Mouse (Mus musculus) kidney, adult 2 months (tissue): ENCODE measurements around the gene Sertad4. TPM values are rescaled to one million over a fixed set of nuclear protein-coding genes. Genes with fewer than 3 reads are reported as not detected.
A peak's percentile ranks its signal among the peaks of the same experiment; 100 is the strongest.

ENCODE experiments used
- DNase-seq: peaks from one replicate; pipeline ENCODE4 v3.0.0; 2021
- H3K27ac ChIP-seq: fragments of 200-500 bp; 2 replicates; pipeline ENCODE4 v1.5.1; 2012; ENCODE audit warnings: low read depth, low read length, control low read depth, inconsistent platforms; ENCODE audit not compliant: insufficient read depth
- H3K27me3 ChIP-seq: fragments of 200-500 bp; replicated peaks from 2 replicates; pipeline ENCODE4 v1.6.1; 2012; ENCODE audit warnings: mild to moderate bottlenecking, moderate library complexity, low read length, inconsistent platforms; ENCODE audit not compliant: control insufficient read depth, insufficient read depth
- H3K36me3 ChIP-seq: fragments of 200-500 bp; 2 replicates; pipeline ENCODE4 v1.6.1; 2012; ENCODE audit warnings: mild to moderate bottlenecking, moderate library complexity, low read length, inconsistent platforms; ENCODE audit not compliant: control insufficient read depth, insufficient read depth
- H3K4me1 ChIP-seq: fragments of 200-500 bp; 2 replicates; pipeline ENCODE4 v1.6.1; 2011; ENCODE audit warnings: low read length; ENCODE audit not compliant: control insufficient read depth, insufficient read depth
- H3K4me3 ChIP-seq: fragments of 200-500 bp; 2 replicates; pipeline ENCODE4 v1.5.1; 2011; ENCODE audit warnings: mild to moderate bottlenecking, low read depth, low read length, control low read depth; ENCODE audit not compliant: insufficient read depth
- CTCF ChIP-seq: fragments of 200-500 bp; conservative IDR thresholded peaks from 2 replicates; pipeline ENCODE4 v1.5.1; 2011; ENCODE audit warnings: low read depth, mild to moderate bottlenecking, control low read depth, low read length, moderate library complexity, mixed read lengths; ENCODE audit not compliant: insufficient read depth, insufficient read length
- POLR2A ChIP-seq: fragments of 200-500 bp; IDR thresholded peaks from one replicate; pipeline ENCODE4 v1.6.1; 2011; ENCODE audit warnings: low read depth, low read length, control low read depth
- WGBS: fragments of 180-500 bp; shearing (Covaris S2); methylation state at CpG from one replicate; pipeline ENCODE4 v1.1.7; 2018; 5-methylcytosine and 5-hydroxymethylcytosine counted together
- polyA plus RNA-seq: library from polyadenylated mRNA; depleted of rRNA; stranded (reverse); fragments of >200 nt; gene quantifications from 2 replicates; pipeline ENCODE4 v1.2.3, GENCODE M21; 2012

Gene Sertad4
- polyA plus RNA-seq, 1 experiment: 2.6 TPM

- H3K27ac ChIP-seq: no peak overlapping the region
- H3K36me3 ChIP-seq: no peaks in the 10 kb centered on the region
- TF ChIP-seq CTCF (no peak), POLR2A (no peak)
- peaks cover 9% of the 10 kb centered on the region for H3K4me1 ChIP-seq
- 7% methylated on average over 18 of the region's 18 CpGs for WGBS
- DNase-seq: no peak
- H3K4me3 ChIP-seq: peak overlapping the region; percentile 50; the same call in 1 of the 2 replicates
- no peaks in the 10 kb centered on the region for H3K27me3 ChIP-seq
Measured at GRCm38 (mm10) chr1:192835211-192835681, 20.3 kb downstream of the Sertad4 start.

DNA sequence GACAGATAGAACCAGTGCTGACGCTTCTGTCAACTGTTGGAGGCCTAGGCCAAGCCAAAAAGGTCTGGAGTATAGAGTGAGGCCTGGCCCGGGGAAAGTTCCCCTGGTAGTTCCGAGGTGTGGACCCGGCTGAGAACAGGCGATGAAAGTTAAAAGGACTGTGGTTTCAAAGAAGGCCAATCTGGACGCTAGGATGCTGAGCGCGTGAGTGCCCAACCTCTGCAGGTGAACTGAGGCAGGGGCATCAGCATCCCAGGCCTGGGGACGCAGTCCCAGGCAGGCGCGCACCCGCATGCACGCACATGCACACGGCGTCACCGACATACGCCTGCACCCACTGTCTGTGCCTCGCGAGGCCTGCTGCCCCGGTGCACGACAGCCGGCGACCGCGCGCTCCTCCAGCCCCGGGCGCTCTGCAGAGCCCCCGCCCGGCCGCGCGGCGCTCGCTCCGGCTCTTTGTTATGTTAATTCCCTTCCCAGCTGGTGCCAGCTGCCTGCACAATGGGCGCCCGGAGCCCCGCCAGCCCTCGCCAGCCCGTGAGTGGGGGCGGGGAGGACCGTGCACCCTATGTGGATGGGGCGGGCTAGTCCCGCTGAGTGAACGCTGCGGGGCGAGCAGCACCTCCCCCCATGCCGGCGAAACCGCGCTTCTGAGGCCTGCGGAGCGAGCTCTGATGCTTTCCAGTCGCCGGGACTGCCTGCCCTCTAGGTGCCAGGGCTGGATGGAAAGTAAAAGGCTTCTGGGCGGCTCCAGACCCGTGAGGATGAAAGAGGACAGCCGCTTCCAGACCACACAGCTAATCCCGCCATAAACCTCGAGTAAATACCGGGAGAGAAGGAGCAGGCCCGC, 21.0 kb downstream of the Sertad4 start:
- peak overlapping the region; percentile 50 for H3K4me3 ChIP-seq
- peak; percentile 49 for DNase-seq
- H3K4me1 ChIP-seq: peaks cover 12% of the 10 kb centered on the region
- no peaks in the 10 kb centered on the region for H3K36me3 ChIP-seq
- H3K27ac ChIP-seq: no peak overlapping the region
- TF ChIP-seq CTCF (no peak), POLR2A (no peak)
- no peaks in the 10 kb centered on the region for H3K27me3 ChIP-seq
- WGBS: 12% methylated on average over 63 of the region's 63 CpGs

DNA sequence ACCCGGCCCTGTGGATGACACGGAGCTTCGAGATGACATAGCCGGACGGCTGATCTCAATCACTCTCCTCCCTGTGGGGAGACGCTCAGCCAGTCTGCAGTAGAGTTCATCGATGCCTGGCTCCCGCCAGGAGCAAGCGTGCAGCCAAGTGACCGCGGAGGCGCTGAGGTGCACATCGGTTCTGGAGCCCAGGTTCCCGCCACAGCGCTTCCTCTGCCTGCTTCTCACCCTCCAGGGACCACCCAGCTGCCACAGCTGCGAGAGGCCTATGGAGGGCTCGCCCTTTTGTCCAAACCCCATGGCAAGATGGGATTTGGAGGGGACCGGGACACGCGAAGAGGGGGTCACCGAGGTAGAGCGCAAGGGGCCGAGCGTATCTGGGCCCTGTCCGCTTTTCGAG, 22.0 kb downstream of the Sertad4 start:
- Histone ChIP-seq H3K27ac (no peak overlapping the region), H3K27me3 (no peaks in the 10 kb centered on the region), H3K4me3 (no peak overlapping the region), H3K36me3 (no peaks in the 10 kb centered on the region), H3K4me1 (peaks cover 12% of the 10 kb centered on the region)
- no peak for DNase-seq
- WGBS: 80% methylated on average over 26 of the region's 26 CpGs
- no peak for TF ChIP-seq CTCF
- no peak for TF ChIP-seq POLR2A

DNA sequence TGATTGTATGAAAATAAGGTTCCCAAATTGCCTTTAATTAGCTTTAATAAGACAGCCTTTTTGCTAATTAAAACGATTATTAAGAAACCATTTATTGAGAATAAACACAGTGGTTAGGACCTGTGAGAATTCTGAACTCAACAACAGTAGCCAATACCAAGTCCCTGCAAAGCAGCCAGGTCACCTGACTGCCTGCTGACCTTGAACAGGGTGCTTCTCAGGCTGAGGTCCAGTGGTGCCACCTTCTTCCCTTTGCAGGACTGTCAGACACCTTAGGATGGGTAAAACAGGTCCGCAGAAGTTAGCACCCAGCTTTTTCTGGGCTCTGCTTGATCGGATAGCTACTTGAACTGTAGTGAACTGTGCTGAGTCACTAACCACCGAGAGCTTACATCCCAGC, 22.5 kb downstream of the Sertad4 start:
- no peak overlapping the region for H3K27ac ChIP-seq
- WGBS: 67% methylated on average over 4 of the region's 4 CpGs
- peaks cover 12% of the 10 kb centered on the region for H3K4me1 ChIP-seq
- TF ChIP-seq CTCF (no peak), POLR2A (no peak)
- peak; percentile 68 for DNase-seq
- H3K4me3 ChIP-seq: no peak overlapping the region
- H3K36me3 ChIP-seq: no peaks in the 10 kb centered on the region
- no peaks in the 10 kb centered on the region for H3K27me3 ChIP-seq

GRCm38 (mm10) chr1:192832338-192832737, 23.2 kb downstream of the Sertad4 start:
- H3K27ac ChIP-seq: no peak overlapping the region
- 75% methylated on average over 2 of the region's 2 CpGs for WGBS
- DNase-seq: no peak
- H3K4me3 ChIP-seq: no peak overlapping the region
- TF ChIP-seq CTCF: no peak
- H3K4me1 ChIP-seq: peaks cover 12% of the 10 kb centered on the region
- H3K36me3 ChIP-seq: no peaks in the 10 kb centered on the region
- H3K27me3 ChIP-seq: no peaks in the 10 kb centered on the region

GRCm38 (mm10) chr1:192830444-192830843, 25.1 kb downstream of the Sertad4 start:
- H3K4me1 ChIP-seq: peaks cover 12% of the 10 kb centered on the region
- H3K27me3 ChIP-seq: no peaks in the 10 kb centered on the region
- TF ChIP-seq CTCF (no peak), POLR2A (no peak)
- H3K36me3 ChIP-seq: no peaks in the 10 kb centered on the region
- no peak overlapping the region for H3K4me3 ChIP-seq
- H3K27ac ChIP-seq: peak overlapping the region; percentile 51
- 37% methylated on average over 6 of the region's 6 CpGs for WGBS
- DNase-seq: peak; percentile 85

- Histone ChIP-seq H3K27me3 (no peaks in the 10 kb centered on the region), H3K36me3 (no peaks in the 10 kb centered on the region), H3K4me1 (peaks cover 10% of the 10 kb centered on the region), H3K27ac (no peak overlapping the region), H3K4me3 (no peak overlapping the region)
- TF ChIP-seq CTCF (no peak), POLR2A (no peak)
- WGBS: 70% methylated on average over 7 of the region's 7 CpGs
- no peak for DNase-seq
Measured at GRCm38 (mm10) chr1:192828928-192829327, 26.6 kb downstream of the Sertad4 start.
